Mouse (Mus musculus): ENCODE measurements at regions not wholly inside any gene's neighbourhood (a gene's known extent, or its start where the extent isn't known, plus 50 kb on each side); places are given as distances from the start of the nearest gene placed in this dataset.

- no peak for DNase-seq (ENCODE audit: low spot score)
Observed at GRCm38 (mm10) chr15:21988676-21989075, 560.1 kb upstream of the Cdh18 start.

- no peak for DNase-seq (ENCODE audit: low spot score)
Observed at GRCm38 (mm10) chr15:21993309-21993708, 555.5 kb upstream of the Cdh18 start.

DNA sequence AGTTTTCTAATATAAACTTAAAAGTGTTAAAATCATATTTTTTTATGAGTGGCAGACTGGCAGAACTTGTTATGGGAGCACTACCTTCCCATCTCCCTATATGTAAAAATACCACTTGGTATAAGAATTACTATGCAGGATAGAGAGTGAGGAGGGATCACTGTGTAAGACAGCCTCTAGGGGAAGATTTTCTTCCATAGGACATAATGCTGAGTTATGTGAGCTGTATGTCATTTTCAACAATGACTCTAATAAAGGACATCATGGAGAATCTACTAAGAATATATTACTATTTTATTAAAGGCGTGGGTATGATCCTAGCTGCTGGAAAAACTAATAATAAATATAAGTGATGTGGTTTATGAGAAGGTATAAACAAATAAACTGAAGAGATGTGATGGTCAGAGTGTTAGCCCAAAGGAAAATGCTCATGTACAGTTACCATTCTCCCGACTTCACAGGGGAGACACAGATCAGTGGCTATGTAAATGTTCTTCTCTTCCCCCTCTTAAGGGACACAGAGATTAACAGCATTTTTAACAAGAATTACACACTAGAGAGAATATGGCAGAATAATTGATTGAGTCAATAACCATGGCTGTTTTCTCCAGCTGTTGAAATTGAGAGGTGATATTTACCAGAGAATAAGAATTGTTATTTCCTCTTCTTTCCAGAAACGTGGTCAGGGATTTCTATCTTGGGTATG lies 553.5 kb upstream of the Cdh18 start:
- no peak for DNase-seq (ENCODE audit: low spot score)

- DNase-seq (ENCODE audit: low spot score), result no peak
Observed at GRCm38 (mm10) chr15:22019977-22020376, 528.8 kb upstream of the Cdh18 start.

- no peak for DNase-seq (ENCODE audit: low spot score)
Observed at GRCm38 (mm10) chr15:22030215-22030614, 518.6 kb upstream of the Cdh18 start.

- no peak for DNase-seq (ENCODE audit: low spot score)
Observed at GRCm38 (mm10) chr15:22046423-22046822, 502.4 kb upstream of the Cdh18 start.

- no peak for DNase-seq (ENCODE audit: low spot score)
Observed at GRCm38 (mm10) chr15:22046877-22047478, 501.8 kb upstream of the Cdh18 start.

GRCm38 (mm10) chr15:22086856-22087255 lies 462.0 kb upstream of the Cdh18 start:
- DNase-seq (ENCODE audit: low spot score), result no peak

GRCm38 (mm10) chr15:22121746-22122145 lies 427.1 kb upstream of the Cdh18 start:
- no peak for DNase-seq (ENCODE audit: low spot score)

- no peak for DNase-seq (ENCODE audit: low spot score)
Observed at GRCm38 (mm10) chr15:22151894-22152494, 396.8 kb upstream of the Cdh18 start.

DNA sequence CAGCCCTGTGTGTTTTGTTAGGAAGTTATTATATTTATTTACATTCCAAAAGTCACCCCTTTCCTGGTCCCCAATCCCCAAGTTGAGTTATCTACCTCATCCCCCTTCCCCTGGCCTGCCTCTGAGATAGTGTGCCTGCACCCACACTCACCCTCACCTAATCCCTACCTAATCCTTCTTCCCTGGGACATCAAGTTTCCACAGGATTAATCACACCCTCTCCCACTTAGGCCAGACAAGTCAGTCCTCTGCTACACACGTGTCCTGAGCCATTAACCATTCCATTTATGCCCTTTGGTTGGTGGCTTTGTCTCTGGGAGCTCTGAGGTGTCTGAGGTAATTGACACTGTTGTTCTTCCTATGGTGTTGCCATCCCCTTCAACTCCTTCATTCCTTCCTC lies 396.1 kb upstream of the Cdh18 start:
- no peak for DNase-seq (ENCODE audit: low spot score)

GRCm38 (mm10) chr15:22170302-22170701 lies 378.5 kb upstream of the Cdh18 start:
- peak; percentile 12 for DNase-seq (ENCODE audit: low spot score)

DNA sequence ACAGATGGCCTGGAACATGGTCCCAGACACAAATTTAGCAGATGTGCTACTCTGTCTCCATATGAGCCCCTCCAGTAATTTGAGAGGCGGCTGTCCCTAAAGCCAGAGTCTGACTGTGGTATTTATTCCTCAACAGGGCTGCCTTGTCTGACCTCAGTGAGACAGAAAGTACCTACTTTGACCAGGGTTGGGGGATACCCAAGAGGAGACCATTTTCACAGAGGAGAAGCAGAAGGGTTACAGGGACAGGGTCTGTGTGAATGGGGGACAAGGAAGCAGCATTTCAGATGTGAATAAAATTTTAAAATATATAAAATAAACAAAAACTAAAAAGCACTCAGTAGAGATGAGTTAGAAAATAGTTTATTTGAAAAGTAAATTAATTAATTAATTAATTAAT lies 339.8 kb upstream of the Cdh18 start:
- DNase-seq (ENCODE audit: low spot score), result no peak

DNA sequence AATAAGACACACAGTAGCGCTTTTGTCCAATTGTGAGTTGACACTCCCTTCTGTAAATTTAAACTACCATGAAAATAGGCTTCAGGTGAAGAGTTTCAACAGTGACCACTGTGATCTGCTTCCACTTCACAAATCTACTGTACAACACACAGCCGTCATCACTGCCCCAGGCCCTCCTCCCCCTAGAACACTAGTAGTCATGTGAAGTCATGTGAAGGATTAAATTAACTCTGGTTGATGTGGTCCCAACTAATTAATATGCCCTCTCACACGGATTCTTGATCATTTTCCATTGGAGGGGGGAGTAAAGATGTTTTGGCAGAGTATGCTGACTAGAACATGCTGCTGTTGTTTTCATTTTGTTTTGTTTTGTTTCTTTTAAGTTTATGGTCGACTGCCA lies 316.2 kb upstream of the Cdh18 start:
- DNase-seq (ENCODE audit: low spot score), result no peak

DNA sequence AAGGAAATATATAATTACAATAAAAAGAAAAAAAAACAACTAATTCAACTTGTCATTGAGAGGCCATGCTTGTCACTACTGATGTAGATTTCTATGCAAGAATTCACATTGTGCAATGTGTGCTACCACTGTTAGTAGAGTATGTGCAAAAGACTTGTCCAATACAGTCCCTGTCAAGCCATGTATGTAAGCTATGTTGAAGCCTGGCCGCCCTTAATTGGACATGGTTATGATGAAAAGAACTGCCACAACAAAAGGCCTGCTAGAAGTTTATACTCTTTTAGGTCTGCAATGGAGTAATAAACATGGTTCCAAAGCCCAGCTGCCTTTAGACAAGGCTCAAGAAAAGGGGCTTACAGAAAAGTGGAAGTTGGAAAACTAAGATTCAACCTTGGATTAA lies 267.9 kb upstream of the Cdh18 start:
- DNase-seq (ENCODE audit: low spot score), result no peak

- no peak for DNase-seq (ENCODE audit: low spot score)
Observed at GRCm38 (mm10) chr15:22311016-22311415, 237.8 kb upstream of the Cdh18 start.

DNA sequence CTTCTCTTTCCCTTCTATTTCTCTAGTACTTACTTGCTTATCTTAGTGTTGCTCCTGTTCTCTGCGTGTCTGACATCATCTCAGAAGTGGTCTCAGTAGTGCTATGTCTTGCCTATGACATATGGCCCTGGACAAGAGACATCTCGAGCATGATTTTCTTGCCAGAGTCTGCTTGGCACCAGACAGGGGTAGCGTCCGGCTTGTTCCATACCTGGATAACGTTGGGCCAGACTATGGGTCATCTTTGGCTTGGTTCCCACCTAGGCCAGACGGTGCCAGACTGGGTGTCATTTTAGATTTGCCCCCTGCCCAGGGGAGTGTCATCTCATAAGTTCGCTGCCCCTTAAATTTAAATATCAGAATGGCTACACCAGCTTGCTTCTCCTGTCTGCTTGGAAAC lies 229.8 kb upstream of the Cdh18 start:
- no peak for DNase-seq (ENCODE audit: low spot score)

- DNase-seq (ENCODE audit: low spot score), result no peak
Observed at GRCm38 (mm10) chr15:22338941-22339340, 209.9 kb upstream of the Cdh18 start.

- no peak for DNase-seq (ENCODE audit: low spot score)
Observed at GRCm38 (mm10) chr15:22344321-22344720, 204.5 kb upstream of the Cdh18 start.

DNA sequence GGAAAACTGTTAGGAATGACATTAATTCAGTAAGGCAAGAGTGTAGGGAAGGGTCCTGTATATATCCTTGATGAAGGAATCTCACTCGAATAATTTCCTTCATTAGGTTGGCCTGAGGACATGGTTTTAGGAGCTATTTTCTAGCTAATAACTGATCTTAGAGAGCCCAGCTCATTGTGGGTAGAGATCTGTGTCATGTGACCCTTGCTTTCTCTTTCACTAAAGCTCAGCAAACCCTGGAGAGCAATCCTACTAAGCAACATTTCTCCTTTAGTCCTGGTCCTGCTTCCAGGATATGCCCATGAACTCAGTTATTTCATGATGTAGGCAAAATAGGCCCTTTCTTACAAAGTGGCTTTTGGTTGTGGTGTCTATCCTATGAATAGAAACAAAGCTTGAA lies 197.3 kb upstream of the Cdh18 start:
- DNase-seq (ENCODE audit: low spot score), result no peak
